Mouse (Mus musculus) forebrain, postnatal 0 days (tissue): ENCODE data around the gene 2310011J03Rik. TPM values are rescaled to one million over a fixed set of nuclear protein-coding genes. Genes with fewer than 3 reads are reported as not detected.

Source experiments
- ATAC-seq: fragments of 200-750 bp; cut with Nextera tagmentation; 2 replicates; pipeline ENCODE4 v1.8.0; 2017; ENCODE audit warnings: mild to moderate bottlenecking, moderate library complexity
- DNase-seq: peaks from one replicate; pipeline ENCODE4 v3.0.0-alpha.2; 2015
- H3K27ac ChIP-seq: fragments of 300-500 bp; sonication (generic); 2 replicates; pipeline ENCODE4 v1.5.1; 2014; ENCODE audit warnings: low read depth, mild to moderate bottlenecking, antibody characterized with exemption, low read length, moderate library complexity, mixed read lengths
- H3K27me3 ChIP-seq: fragments of 300-500 bp; sonication (generic); 2 replicates; pipeline ENCODE4 v1.6.1; 2014; ENCODE audit warnings: mild to moderate bottlenecking, low read length, mixed read lengths; ENCODE audit not compliant: insufficient read depth
- H3K36me3 ChIP-seq: fragments of 300-500 bp; sonication (generic); 2 replicates; pipeline ENCODE4 v1.6.1; 2014; ENCODE audit warnings: mild to moderate bottlenecking, moderate library complexity; ENCODE audit not compliant: insufficient read depth
- H3K4me1 ChIP-seq: fragments of 300-500 bp; sonication (generic); 2 replicates; pipeline ENCODE4 v1.6.1; 2014; ENCODE audit warnings: antibody characterized with exemption; ENCODE audit not compliant: insufficient read depth
- H3K4me2 ChIP-seq: fragments of 300-500 bp; sonication (generic); 2 replicates; pipeline ENCODE4 v1.6.1; 2014; ENCODE audit warnings: low read depth, mild to moderate bottlenecking, moderate library complexity
- H3K4me3 ChIP-seq: fragments of 300-500 bp; sonication (generic); 2 replicates; pipeline ENCODE4 v1.5.1; 2014; ENCODE audit warnings: low read depth, low read length, mixed read lengths
- H3K9ac ChIP-seq: fragments of 300-500 bp; sonication (generic); 2 replicates; pipeline ENCODE4 v1.6.1; 2014; ENCODE audit warnings: mild to moderate bottlenecking
- H3K9me3 ChIP-seq: fragments of 300-500 bp; sonication (generic); 2 replicates; pipeline ENCODE4 v1.6.1; 2016; ENCODE audit warnings: low read length
- CTCF ChIP-seq: sonication (generic); IDR thresholded peaks from 2 replicates; pipeline ENCODE4 v1.5.1; 2016; ENCODE audit warnings: antibody characterized with exemption, control low read depth, low read depth
- WGBS: fragments of 180-500 bp; shearing (Covaris S2); extraction: QIAGEN DNeasy Blood & Tissue Kit; methylation state at CpG from one replicate; pipeline ENCODE4 v1.1.7; 2014; 5-methylcytosine and 5-hydroxymethylcytosine counted together
- polyA plus RNA-seq: library from polyadenylated mRNA; unstranded; fragments of >200 nt; fragmentation: Nextera tagmentation; extraction: Ambion mirVana; gene quantifications from 2 replicates; pipeline ENCODE4 v1.2.1, GENCODE M21; 2015
- total RNA-seq: library from RNA; depleted of rRNA; stranded (reverse); fragments of >200 nt; gene quantifications from 2 replicates; pipeline ENCODE4 v1.2.3, GENCODE M21; 2014

The 2310011J03Rik gene
- total and polyA plus RNA-seq, 2 experiments from 2014 or later = 22.8 to 32.4 TPM

- H3K9me3 ChIP-seq = no peaks in the 10 kb centered on the region
- ATAC-seq (no peak), DNase-seq (no peak)
- TF ChIP-seq CTCF = no peak
- H3K4me1 ChIP-seq = peaks cover 11% of the 10 kb centered on the region
- H3K4me2 ChIP-seq = no peak overlapping the region
- H3K27ac ChIP-seq = no peak overlapping the region
- no peak overlapping the region for H3K4me3 ChIP-seq
- no peak overlapping the region for H3K9ac ChIP-seq
- 0 out of 2 replicates have a peak, but pooled peaks cover 5% of the 10 kb centered on the region for H3K27me3 ChIP-seq
- WGBS = 82% methylated on average over 5 of the region's 5 CpGs
- H3K36me3 ChIP-seq = no peaks in the 10 kb centered on the region
Measured at GRCm38 (mm10) chr10:80332525-80332989, 12.2 kb upstream of the 2310011J03Rik start.

- WGBS = 84% methylated on average over 10 of the region's 10 CpGs
- Histone ChIP-seq H3K36me3 (no peaks in the 10 kb centered on the region), H3K9ac (no peak overlapping the region), H3K27ac (no peak overlapping the region), H3K27me3 (0 out of 2 replicates have a peak, but pooled peaks cover 5% of the 10 kb centered on the region), H3K4me2 (no peak overlapping the region), H3K4me3 (no peak overlapping the region), H3K4me1 (peaks cover 11% of the 10 kb centered on the region), H3K9me3 (no peaks in the 10 kb centered on the region)
- ATAC-seq = no peak
- no peak for DNase-seq
- no peak for TF ChIP-seq CTCF
Measured at GRCm38 (mm10) chr10:80331636-80332524, 11.5 kb upstream of the 2310011J03Rik start.

GRCm38 (mm10) chr10:80330888-80331287 is 10.6 kb upstream of the 2310011J03Rik start:
- 0 out of 2 replicates have a peak, but pooled peaks cover 5% of the 10 kb centered on the region for H3K27me3 ChIP-seq
- H3K9me3 ChIP-seq = no peaks in the 10 kb centered on the region
- H3K9ac ChIP-seq = peak overlapping the region; percentile 47; the same call in 1 of the 2 replicates
- H3K4me3 ChIP-seq = no peak overlapping the region; the same call in 1 of the 2 replicates
- H3K4me2 ChIP-seq = peak overlapping the region; percentile 90
- 80% methylated on average over 2 of the region's 2 CpGs for WGBS
- peaks cover 11% of the 10 kb centered on the region for H3K4me1 ChIP-seq
- H3K36me3 ChIP-seq = no peaks in the 10 kb centered on the region
- ATAC-seq = no peak
- H3K27ac ChIP-seq = no peak overlapping the region
- DNase-seq = no peak
- TF ChIP-seq CTCF = no peak

- Histone ChIP-seq H3K4me3 (peak overlapping the region; percentile 54), H3K27ac (no peak overlapping the region), H3K4me2 (peak overlapping the region; percentile 90), H3K4me1 (peaks cover 11% of the 10 kb centered on the region), H3K9me3 (no peaks in the 10 kb centered on the region), H3K36me3 (no peaks in the 10 kb centered on the region), H3K27me3 (0 out of 2 replicates have a peak, but pooled peaks cover 5% of the 10 kb centered on the region), H3K9ac (peak overlapping the region; percentile 47)
- no peak for TF ChIP-seq CTCF
- no peak for ATAC-seq
- DNase-seq = no peak
- under 1% methylated on average over 37 of the region's 41 CpGs for WGBS
Measured at GRCm38 (mm10) chr10:80330084-80330483, 9.7 kb upstream of the 2310011J03Rik start.

GRCm38 (mm10) chr10:80329273-80330081 is 9.1 kb upstream of the 2310011J03Rik start, which contains the start of the genes Pcsk4 and Reep6:
TSS of gene Pcsk4 (minus strand) at chr10:80329498.
TSS of gene Reep6 (plus strand) at chr10:80329953.
- peak within 1 kb of the TSS; percentile 90 for H3K4me2 ChIP-seq
- no peak within 1 kb of the TSS for H3K27ac ChIP-seq
- no peaks in the 10 kb centered on the region for H3K36me3 ChIP-seq
- ATAC-seq = peak; percentile 93
- peak; percentile 96 for DNase-seq
- H3K27me3 ChIP-seq = 0 out of 2 replicates have a peak, but pooled peaks cover 5% of the 10 kb centered on the region
- H3K9ac ChIP-seq = peak within 1 kb of the TSS; percentile 47
- WGBS = 5% methylated on average over 31 of the region's 36 CpGs
- H3K9me3 ChIP-seq = no peaks in the 10 kb centered on the region
- peaks cover 11% of the 10 kb centered on the region for H3K4me1 ChIP-seq
- TF ChIP-seq CTCF = no peak
- H3K4me3 ChIP-seq = peak within 1 kb of the TSS; percentile 54

- H3K27ac ChIP-seq = no peak overlapping the region
- DNase-seq (no peak), ATAC-seq (no peak)
- H3K9ac ChIP-seq = no peak overlapping the region
- H3K4me3 ChIP-seq = no peak overlapping the region
- H3K36me3 ChIP-seq = no peaks in the 10 kb centered on the region
- WGBS = 84% methylated on average over 21 of the region's 21 CpGs
- H3K4me2 ChIP-seq = no peak overlapping the region
- H3K4me1 ChIP-seq = peaks cover 5% of the 10 kb centered on the region
- H3K27me3 ChIP-seq = no peaks in the 10 kb centered on the region
- H3K9me3 ChIP-seq = no peaks in the 10 kb centered on the region
- no peak for TF ChIP-seq CTCF
Measured at GRCm38 (mm10) chr10:80325045-80325444, 4.7 kb upstream of the 2310011J03Rik start.
